Mouse (Mus musculus): ENCODE measurements around the gene Bcl2l10.
A peak's percentile ranks its signal among the peaks of the same experiment; 100 is the strongest.
"Not testable (repeated sequence)": the region's sequence is repeated elsewhere in the genome, so short reads cannot be mapped to it uniquely, and the experiment has no call there.

Gene Bcl2l10

GRCm38 (mm10) chr9:75353094-75353493, 5.5 kb downstream of the Bcl2l10 start:
- no peaks in the 10 kb centered on the region for H3K9me3 ChIP-seq (ENCODE audit: low read length)
- no peaks in the 10 kb centered on the region for H3K36me3 ChIP-seq (ENCODE audit: insufficient read depth, low read length)
- peak overlapping the region; percentile 20; the same call in 1 of the 2 replicates for H3K4me3 ChIP-seq (replicated peaks; ENCODE audit: low read length)
- no peak for TF ChIP-seq CTCF (conservative IDR thresholded peaks at IDR 0.05; ENCODE audit: low read length)
- no peak for TF ChIP-seq POU5F1 (IDR thresholded peaks at IDR 0.05; ENCODE audit: borderline replicate concordance, low read length)
- TF ChIP-seq NANOG (IDR thresholded peaks at IDR 0.05; ENCODE audit: borderline replicate concordance, low read length), result no peak
- H3K4me1 ChIP-seq (replicated peaks; ENCODE audit: low read depth, low read length), result peaks cover 69% of the 10 kb centered on the region
- peaks cover 4% of the 10 kb centered on the region; the same call in 1 of the 2 replicates for H3K27me3 ChIP-seq (ENCODE audit: insufficient read depth, low read length)

GRCm38 (mm10) chr9:75355783-75356182, 8.2 kb downstream of the Bcl2l10 start:
- Histone ChIP-seq H3K9me3 (ENCODE audit: low read length) (no peaks in the 10 kb centered on the region), H3K4me3 (replicated peaks; ENCODE audit: low read length) (no peak overlapping the region), H3K36me3 (ENCODE audit: insufficient read depth, low read length) (no peaks in the 10 kb centered on the region), H3K4me1 (replicated peaks; ENCODE audit: low read depth, low read length) (peaks cover 58% of the 10 kb centered on the region), H3K27me3 (ENCODE audit: insufficient read depth, low read length) (no peaks in the 10 kb centered on the region)
- TF ChIP-seq NANOG (IDR thresholded peaks at IDR 0.05; ENCODE audit: borderline replicate concordance, low read length), result no peak
- TF ChIP-seq POU5F1 (IDR thresholded peaks at IDR 0.05; ENCODE audit: borderline replicate concordance, low read length), result no peak
- no peak for TF ChIP-seq CTCF (conservative IDR thresholded peaks at IDR 0.05; ENCODE audit: low read length)

- Histone ChIP-seq H3K4me3 (replicated peaks; ENCODE audit: low read length) (no peak overlapping the region), H3K4me1 (replicated peaks; ENCODE audit: low read depth, low read length) (peaks cover 56% of the 10 kb centered on the region), H3K27me3 (ENCODE audit: insufficient read depth, low read length) (no peaks in the 10 kb centered on the region), H3K36me3 (ENCODE audit: insufficient read depth, low read length) (no peaks in the 10 kb centered on the region), H3K9me3 (ENCODE audit: low read length) (no peaks in the 10 kb centered on the region)
- no peak for TF ChIP-seq POU5F1 (IDR thresholded peaks at IDR 0.05; ENCODE audit: borderline replicate concordance, low read length)
- TF ChIP-seq NANOG (IDR thresholded peaks at IDR 0.05; ENCODE audit: borderline replicate concordance, low read length), result no peak
- no peak for TF ChIP-seq CTCF (conservative IDR thresholded peaks at IDR 0.05; ENCODE audit: low read length)
Observed at GRCm38 (mm10) chr9:75357087-75357654, 9.6 kb downstream of the Bcl2l10 start.

GRCm38 (mm10) chr9:75361699-75362098, 14.1 kb downstream of the Bcl2l10 start:
- no peaks in the 10 kb centered on the region for H3K36me3 ChIP-seq (ENCODE audit: insufficient read depth, low read length)
- H3K9me3 ChIP-seq (ENCODE audit: low read length), result no peaks in the 10 kb centered on the region
- H3K4me1 ChIP-seq (replicated peaks; ENCODE audit: low read depth, low read length), result peaks cover 59% of the 10 kb centered on the region
- no peaks in the 10 kb centered on the region for H3K27me3 ChIP-seq (ENCODE audit: insufficient read depth, low read length)
- TF ChIP-seq NANOG (IDR thresholded peaks at IDR 0.05; ENCODE audit: borderline replicate concordance, low read length), result no peak
- no peak for TF ChIP-seq POU5F1 (IDR thresholded peaks at IDR 0.05; ENCODE audit: borderline replicate concordance, low read length)
- peak; percentile 63 for TF ChIP-seq CTCF (conservative IDR thresholded peaks at IDR 0.05; ENCODE audit: low read length)
- no peak overlapping the region for H3K4me3 ChIP-seq (replicated peaks; ENCODE audit: low read length)

- Histone ChIP-seq H3K27me3 (ENCODE audit: insufficient read depth, low read length) (no peaks in the 10 kb centered on the region), H3K36me3 (ENCODE audit: insufficient read depth, low read length) (no peaks in the 10 kb centered on the region), H3K9me3 (ENCODE audit: low read length) (no peaks in the 10 kb centered on the region), H3K4me3 (replicated peaks; ENCODE audit: low read length) (no peak overlapping the region), H3K4me1 (replicated peaks; ENCODE audit: low read depth, low read length) (peaks cover 60% of the 10 kb centered on the region)
- TF ChIP-seq NANOG (IDR thresholded peaks at IDR 0.05; ENCODE audit: borderline replicate concordance, low read length) (no peak), CTCF (conservative IDR thresholded peaks at IDR 0.05; ENCODE audit: low read length) (no peak), POU5F1 (IDR thresholded peaks at IDR 0.05; ENCODE audit: borderline replicate concordance, low read length) (no peak)
Observed at GRCm38 (mm10) chr9:75362201-75362600, 14.6 kb downstream of the Bcl2l10 start.

GRCm38 (mm10) chr9:75363001-75363400, 15.4 kb downstream of the Bcl2l10 start:
- Histone ChIP-seq H3K4me3 (replicated peaks; ENCODE audit: low read length) (peak overlapping the region; percentile 14; the same call in 1 of the 2 replicates), H3K36me3 (ENCODE audit: insufficient read depth, low read length) (no peaks in the 10 kb centered on the region), H3K27me3 (ENCODE audit: insufficient read depth, low read length) (no peaks in the 10 kb centered on the region), H3K9me3 (ENCODE audit: low read length) (no peaks in the 10 kb centered on the region), H3K4me1 (replicated peaks; ENCODE audit: low read depth, low read length) (peaks cover 56% of the 10 kb centered on the region)
- TF ChIP-seq POU5F1 (IDR thresholded peaks at IDR 0.05; ENCODE audit: borderline replicate concordance, low read length) (no peak), NANOG (IDR thresholded peaks at IDR 0.05; ENCODE audit: borderline replicate concordance, low read length) (no peak), CTCF (conservative IDR thresholded peaks at IDR 0.05; ENCODE audit: low read length) (no peak)

- Histone ChIP-seq H3K4me1 (replicated peaks; ENCODE audit: low read depth, low read length) (peaks cover 58% of the 10 kb centered on the region), H3K4me3 (replicated peaks; ENCODE audit: low read length) (0 out of 2 replicates have a peak overlapping the region, but pooled peaks have one; percentile 14)
- H3K27me3 ChIP-seq (ENCODE audit: insufficient read depth, low read length); H3K9me3 ChIP-seq (ENCODE audit: low read length); H3K36me3 ChIP-seq (ENCODE audit: insufficient read depth, low read length): not testable (repeated sequence)
Observed at GRCm38 (mm10) chr9:75363702-75364101, 16.1 kb downstream of the Bcl2l10 start.

- TF ChIP-seq NANOG (IDR thresholded peaks at IDR 0.05; ENCODE audit: borderline replicate concordance, low read length) (no peak), CTCF (conservative IDR thresholded peaks at IDR 0.05; ENCODE audit: low read length) (no peak), POU5F1 (IDR thresholded peaks at IDR 0.05; ENCODE audit: borderline replicate concordance, low read length) (no peak; the same call in 1 of the 2 replicates)
- Histone ChIP-seq H3K4me1 (replicated peaks; ENCODE audit: low read depth, low read length) (peaks cover 65% of the 10 kb centered on the region), H3K36me3 (ENCODE audit: insufficient read depth, low read length) (no peaks in the 10 kb centered on the region), H3K4me3 (replicated peaks; ENCODE audit: low read length) (no peak overlapping the region), H3K9me3 (ENCODE audit: low read length) (no peaks in the 10 kb centered on the region), H3K27me3 (ENCODE audit: insufficient read depth, low read length) (no peaks in the 10 kb centered on the region)
Observed at GRCm38 (mm10) chr9:75365195-75365594, 17.6 kb downstream of the Bcl2l10 start.

- no peaks in the 10 kb centered on the region for H3K36me3 ChIP-seq (ENCODE audit: insufficient read depth, low read length)
- no peaks in the 10 kb centered on the region for H3K9me3 ChIP-seq (ENCODE audit: low read length)
- peaks cover 65% of the 10 kb centered on the region for H3K4me1 ChIP-seq (replicated peaks; ENCODE audit: low read depth, low read length)
- H3K4me3 ChIP-seq (replicated peaks; ENCODE audit: low read length), result 0 out of 2 replicates have a peak overlapping the region, but pooled peaks have one; percentile 14
- H3K27me3 ChIP-seq (ENCODE audit: insufficient read depth, low read length), result no peaks in the 10 kb centered on the region
- no peak for TF ChIP-seq CTCF (conservative IDR thresholded peaks at IDR 0.05; ENCODE audit: low read length)
- no peak for TF ChIP-seq POU5F1 (IDR thresholded peaks at IDR 0.05; ENCODE audit: borderline replicate concordance, low read length)
- TF ChIP-seq NANOG (IDR thresholded peaks at IDR 0.05; ENCODE audit: borderline replicate concordance, low read length), result no peak
Observed at GRCm38 (mm10) chr9:75366191-75366590, 18.6 kb downstream of the Bcl2l10 start.
